15 mouse cellular contexts compared by ENCODE assay signal in genomic region chr16:3859254-3859653, GRCm38 (mm10). TPM values are rescaled to one million over a fixed set of nuclear protein-coding genes. Genes with fewer than 3 reads are reported as not detected.
"Had no signal": no experiment of that assay in that cellular context is flagged by ENCODE, and none has a peak within 500 bp of the region (broad histone marks: within the 10 kb centered on the region; RNA-seq: fewer than 3 reads in every experiment).

No protein-coding gene starts in this region.

- DNase-seq: lung, adult 18-20 months; lung, embryonic 14.5 days; lung, postnatal 10 days; lung, postnatal 4 days; midbrain, embryonic 14.5 days; retina, postnatal 1 day; right cerebral cortex, adult 18-20 months; right cerebral cortex, postnatal 25 days; right cerebral cortex, postnatal 4 days; spleen, adult 18-20 months; thymus, adult 18-20 months; thymus, postnatal 14 days; thymus, postnatal 36 days had no signal

- ATAC-seq: midbrain, embryonic 16.5 days had no signal

RNA-seq across cellular contexts. Expression of gene Olfr15, which starts 28.6 kb away (rescaled TPM):
- total RNA-seq: megakaryocyte-erythroid progenitor cell, adult 5-6 weeks had no signal
